Mouse (Mus musculus) C2C12 (cell line): Measurements from ENCODE around the gene Endog.

Source experiments
- CTCF ChIP-seq: IDR thresholded peaks from one replicate; pipeline ENCODE4 v1.5.1; 2011; ENCODE audit not compliant: control insufficient read depth, insufficient read depth, insufficient read length
- FOSL1 ChIP-seq: IDR thresholded peaks from one replicate; pipeline ENCODE4 v1.8.0; 2011; ENCODE audit warnings: mild to moderate bottlenecking, low read length; ENCODE audit not compliant: poor library complexity, insufficient read depth, severe bottlenecking
- MAX ChIP-seq: IDR thresholded peaks from one replicate; pipeline ENCODE4 v1.6.1; 2011; ENCODE audit warnings: mild to moderate bottlenecking, control low read depth
- MYOG ChIP-seq: IDR thresholded peaks from one replicate; pipeline ENCODE4 v1.6.1; 2011; ENCODE audit not compliant: control insufficient read depth, insufficient read length; ENCODE audit errors: extremely low read depth
- USF1 ChIP-seq: IDR thresholded peaks from one replicate; pipeline ENCODE4 v1.6.1; 2011; ENCODE audit warnings: low read depth, mild to moderate bottlenecking, control low read depth, moderate library complexity

GRCm38 (mm10) chr2:30207401-30207800 lies 36.1 kb downstream of the Endog start:
- no peak for TF ChIP-seq CTCF
- no peak for TF ChIP-seq MYOG
- TF ChIP-seq MAX: no peak
- TF ChIP-seq FOSL1: no peak
- no peak for TF ChIP-seq USF1
